Mouse (Mus musculus): ENCODE measurements around the gene Pnmal2. TPM values are rescaled to one million over a fixed set of nuclear protein-coding genes. Genes with fewer than 3 reads are reported as not detected.

Pnmal2 gene
- polyA plus RNA-seq, 1 experiment from 2014 or later = 3.3 TPM

- no peak overlapping the region for H3K9ac ChIP-seq
- H3K4me1 ChIP-seq (ENCODE audit: insufficient read depth) = no peaks in the 10 kb centered on the region
- H3K9me3 ChIP-seq (ENCODE audit: low read depth, low read length) = no peaks in the 10 kb centered on the region
- WGBS = 59% methylated on average over 4 of the region's 4 CpGs
- H3K36me3 ChIP-seq (ENCODE audit: insufficient read depth) = no peaks in the 10 kb centered on the region
- 0 out of 2 replicates have a peak, but pooled peaks cover 6% of the 10 kb centered on the region for H3K27me3 ChIP-seq (ENCODE audit: insufficient read depth, low read length)
- ATAC-seq (ENCODE audit: insufficient read depth) (no peak), DNase-seq (no peak)
- no peak overlapping the region for H3K4me3 ChIP-seq (ENCODE audit: low read depth, low read length)
- no peak overlapping the region for H3K27ac ChIP-seq (ENCODE audit: low read depth)
- no peak for TF ChIP-seq CTCF (IDR thresholded peaks at IDR 0.05; ENCODE audit: low read depth)
- H3K4me2 ChIP-seq = no peak overlapping the region
Observed at GRCm38 (mm10) chr7:16955712-16956111, 11.2 kb downstream of the Pnmal2 start.

DNA sequence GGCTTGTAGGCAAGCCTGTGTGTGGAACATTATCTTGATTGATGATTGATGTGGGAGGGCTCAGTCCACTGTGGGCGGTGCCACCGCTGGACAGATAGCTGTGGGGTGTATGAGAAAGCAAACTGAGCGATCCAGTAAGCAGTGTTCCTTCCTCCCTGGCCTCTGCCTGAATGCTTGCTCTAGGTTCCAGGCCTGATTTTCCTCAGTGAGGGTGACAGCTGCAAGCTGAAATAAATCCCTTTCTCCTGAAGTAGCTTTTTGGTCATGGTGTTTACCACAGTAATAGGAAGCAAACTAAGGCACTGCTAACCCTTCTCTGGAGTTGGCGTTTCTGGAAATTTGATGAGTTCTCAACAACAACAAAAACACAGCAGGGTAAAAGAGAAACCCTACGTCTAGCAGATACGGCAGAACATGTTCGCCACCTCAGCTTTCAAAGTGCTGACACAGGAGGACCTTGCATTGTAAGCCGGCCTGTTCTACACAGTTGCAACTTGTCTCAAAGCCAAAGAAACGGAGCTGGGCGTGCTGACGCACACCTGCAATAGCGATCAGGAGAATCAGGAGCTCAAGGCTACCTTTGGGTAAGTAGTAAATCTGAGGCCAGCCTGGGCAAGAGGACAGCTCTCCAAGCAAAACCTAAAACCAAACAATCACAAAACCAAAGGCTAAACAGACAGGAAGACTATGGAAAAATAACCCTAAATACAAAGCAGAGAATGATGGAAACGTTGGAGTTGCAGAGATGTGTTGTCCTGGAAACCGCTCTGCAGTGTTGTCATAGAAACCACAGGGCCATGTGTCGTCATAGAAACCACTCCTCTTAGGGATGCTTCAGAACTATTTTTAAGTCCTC is 12.2 kb downstream of the Pnmal2 start:
- H3K4me1 ChIP-seq (ENCODE audit: insufficient read depth) = no peaks in the 10 kb centered on the region
- H3K27ac ChIP-seq (ENCODE audit: low read depth) = no peak overlapping the region
- ATAC-seq (ENCODE audit: insufficient read depth) (no peak), DNase-seq (no peak)
- H3K4me2 ChIP-seq = no peak overlapping the region
- 0 out of 2 replicates have a peak, but pooled peaks cover 6% of the 10 kb centered on the region for H3K27me3 ChIP-seq (ENCODE audit: insufficient read depth, low read length)
- H3K9ac ChIP-seq = no peak overlapping the region
- H3K9me3 ChIP-seq (ENCODE audit: low read depth, low read length) = no peaks in the 10 kb centered on the region
- no peaks in the 10 kb centered on the region for H3K36me3 ChIP-seq (ENCODE audit: insufficient read depth)
- no peak overlapping the region for H3K4me3 ChIP-seq (ENCODE audit: low read depth, low read length)
- no peak for TF ChIP-seq CTCF (IDR thresholded peaks at IDR 0.05; ENCODE audit: low read depth)
- WGBS = 66% methylated on average over 15 of the region's 15 CpGs

GRCm38 (mm10) chr7:16959539-16960187 is 15.2 kb downstream of the Pnmal2 start, which contains the start of gene Pnmal1:
Gene Pnmal1 (plus strand): TSS chr7:16959679.
- H3K36me3 ChIP-seq (ENCODE audit: insufficient read depth) = no peaks in the 10 kb centered on the region
- no peaks in the 10 kb centered on the region for H3K4me1 ChIP-seq (ENCODE audit: insufficient read depth)
- no peak within 1 kb of the TSS for H3K4me3 ChIP-seq (ENCODE audit: low read depth, low read length)
- DNase-seq (peak; percentile 68), ATAC-seq (ENCODE audit: insufficient read depth) (peak; percentile 63)
- no peaks in the 10 kb centered on the region for H3K9me3 ChIP-seq (ENCODE audit: low read depth, low read length)
- no peak within 1 kb of the TSS for H3K27ac ChIP-seq (ENCODE audit: low read depth)
- H3K27me3 ChIP-seq (ENCODE audit: insufficient read depth, low read length) = 0 out of 2 replicates have a peak, but pooled peaks cover 6% of the 10 kb centered on the region
- H3K4me2 ChIP-seq = no peak within 1 kb of the TSS
- H3K9ac ChIP-seq = no peak within 1 kb of the TSS
- no peak for TF ChIP-seq CTCF (IDR thresholded peaks at IDR 0.05; ENCODE audit: low read depth)
- 20% methylated on average over 17 of the region's 17 CpGs for WGBS

DNA sequence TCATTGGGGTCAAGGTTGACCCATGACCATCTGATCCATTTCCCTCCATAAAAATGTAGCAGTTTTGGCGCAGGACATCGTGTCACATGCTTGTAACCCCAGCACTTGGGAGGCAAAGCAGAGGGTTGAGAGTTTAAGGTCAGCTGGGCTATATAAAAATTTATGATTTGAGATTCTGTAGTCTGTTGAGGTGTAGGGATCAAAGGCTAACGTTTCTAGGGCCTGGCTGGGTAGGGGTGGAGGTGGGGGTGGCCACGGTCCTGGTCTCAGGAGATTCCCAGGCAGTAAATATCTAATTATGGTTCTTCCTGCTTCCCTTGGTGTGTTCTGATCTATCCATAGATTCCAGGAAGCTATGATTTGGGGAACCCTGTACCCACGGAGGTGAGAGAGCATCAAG is 17.2 kb downstream of the Pnmal2 start:
- H3K36me3 ChIP-seq (ENCODE audit: insufficient read depth) = no peaks in the 10 kb centered on the region
- no peak for TF ChIP-seq CTCF (IDR thresholded peaks at IDR 0.05; ENCODE audit: low read depth)
- no peak overlapping the region for H3K27ac ChIP-seq (ENCODE audit: low read depth)
- ATAC-seq (ENCODE audit: insufficient read depth) = no peak
- no peaks in the 10 kb centered on the region for H3K9me3 ChIP-seq (ENCODE audit: low read depth, low read length)
- no peak overlapping the region for H3K4me3 ChIP-seq (ENCODE audit: low read depth, low read length)
- WGBS = 67% methylated on average over 5 of the region's 5 CpGs
- no peak for DNase-seq
- H3K27me3 ChIP-seq (ENCODE audit: insufficient read depth, low read length) = 0 out of 2 replicates have a peak, but pooled peaks cover 6% of the 10 kb centered on the region
- no peak overlapping the region for H3K9ac ChIP-seq
- H3K4me1 ChIP-seq (ENCODE audit: insufficient read depth) = no peaks in the 10 kb centered on the region
- no peak overlapping the region for H3K4me2 ChIP-seq

- Histone ChIP-seq H3K36me3 (ENCODE audit: insufficient read depth) (no peaks in the 10 kb centered on the region), H3K4me3 (ENCODE audit: low read depth, low read length) (no peak overlapping the region), H3K27me3 (ENCODE audit: insufficient read depth, low read length) (no peaks in the 10 kb centered on the region), H3K4me2 (no peak overlapping the region), H3K27ac (ENCODE audit: low read depth) (no peak overlapping the region), H3K4me1 (ENCODE audit: insufficient read depth) (no peaks in the 10 kb centered on the region), H3K9ac (no peak overlapping the region), H3K9me3 (ENCODE audit: low read depth, low read length) (no peaks in the 10 kb centered on the region)
- ATAC-seq (ENCODE audit: insufficient read depth) (no peak), DNase-seq (no peak)
- TF ChIP-seq CTCF (IDR thresholded peaks at IDR 0.05; ENCODE audit: low read depth) = no peak
- 78% methylated on average over 6 of the region's 6 CpGs for WGBS
Observed at GRCm38 (mm10) chr7:16968414-16968813, 23.9 kb downstream of the Pnmal2 start.

DNA sequence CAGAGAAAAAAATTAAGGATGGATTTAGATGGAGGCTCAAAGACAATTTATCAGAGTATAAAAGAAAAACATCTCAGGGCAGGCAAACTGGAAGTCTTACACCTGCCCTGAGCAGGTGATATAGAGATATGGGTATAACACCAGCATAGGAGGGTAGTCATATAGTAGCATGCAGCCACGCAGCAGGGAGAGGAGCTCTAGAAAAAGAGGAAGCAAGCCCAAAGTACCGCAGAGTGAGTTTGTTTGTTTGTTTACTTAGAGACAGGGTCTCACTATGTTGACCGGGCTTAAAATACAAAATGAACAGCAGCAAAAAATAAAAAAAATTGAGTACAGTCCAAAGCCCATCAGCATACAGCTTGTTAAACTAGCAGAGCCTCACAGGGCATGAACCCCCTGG is 26.7 kb downstream of the Pnmal2 start:
- 57% methylated on average over 3 of the region's 3 CpGs for WGBS
- no peak overlapping the region for H3K4me3 ChIP-seq (ENCODE audit: low read depth, low read length)
- no peak for TF ChIP-seq CTCF (IDR thresholded peaks at IDR 0.05; ENCODE audit: low read depth)
- no peak overlapping the region for H3K9ac ChIP-seq
- no peaks in the 10 kb centered on the region for H3K4me1 ChIP-seq (ENCODE audit: insufficient read depth)
- ATAC-seq (ENCODE audit: insufficient read depth) (no peak), DNase-seq (no peak)
- no peaks in the 10 kb centered on the region for H3K9me3 ChIP-seq (ENCODE audit: low read depth, low read length)
- no peak overlapping the region for H3K27ac ChIP-seq (ENCODE audit: low read depth)
- no peak overlapping the region for H3K4me2 ChIP-seq
- H3K36me3 ChIP-seq (ENCODE audit: insufficient read depth) = no peaks in the 10 kb centered on the region
- no peaks in the 10 kb centered on the region for H3K27me3 ChIP-seq (ENCODE audit: insufficient read depth, low read length)

DNA sequence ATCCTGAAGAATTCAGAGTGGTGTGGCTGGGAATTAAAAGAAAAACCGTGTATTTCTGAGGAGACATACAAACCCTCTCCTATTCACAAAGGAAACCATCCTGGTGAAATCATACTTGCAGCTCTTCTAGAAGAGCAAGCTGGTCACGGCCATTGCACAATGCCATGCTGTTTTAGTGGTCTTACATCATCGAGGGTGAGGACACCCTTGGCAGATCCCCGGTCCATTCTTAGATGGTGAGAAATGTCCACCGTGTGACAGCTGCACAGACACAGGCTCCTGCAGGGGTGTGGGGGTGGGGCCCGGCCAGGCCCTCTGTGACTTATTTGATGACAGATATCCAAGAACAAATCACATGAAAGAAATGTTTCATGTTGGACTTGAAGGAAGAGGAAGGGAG is 29.5 kb downstream of the Pnmal2 start:
- no peaks in the 10 kb centered on the region for H3K27me3 ChIP-seq (ENCODE audit: insufficient read depth, low read length)
- no peak for TF ChIP-seq CTCF (IDR thresholded peaks at IDR 0.05; ENCODE audit: low read depth)
- no peaks in the 10 kb centered on the region for H3K9me3 ChIP-seq (ENCODE audit: low read depth, low read length)
- DNase-seq (peak; percentile 73), ATAC-seq (ENCODE audit: insufficient read depth) (peak; percentile 83)
- H3K4me1 ChIP-seq (ENCODE audit: insufficient read depth) = no peaks in the 10 kb centered on the region
- no peak overlapping the region for H3K9ac ChIP-seq
- H3K27ac ChIP-seq (ENCODE audit: low read depth) = no peak overlapping the region
- H3K36me3 ChIP-seq (ENCODE audit: insufficient read depth) = no peaks in the 10 kb centered on the region
- 38% methylated on average over 6 of the region's 6 CpGs for WGBS
- H3K4me3 ChIP-seq (ENCODE audit: low read depth, low read length) = no peak overlapping the region
- H3K4me2 ChIP-seq = no peak overlapping the region

Measured in lung, embryonic 14.5 days (tissue).